Mouse (Mus musculus) thymus, adult 2 months (tissue): Measurements from ENCODE around the gene St6galnac5. TPM values are rescaled to one million over a fixed set of nuclear protein-coding genes. Genes with fewer than 3 reads are reported as not detected.

Source experiments
- DNase-seq: peaks from one replicate; pipeline ENCODE4 v3.0.0; 2021
- H3K27ac ChIP-seq: fragments of 200-500 bp; 2 replicates; pipeline ENCODE4 v1.5.1; 2012; ENCODE audit warnings: low read length, control low read depth; ENCODE audit not compliant: control insufficient read depth, insufficient read depth
- H3K27me3 ChIP-seq: fragments of 200-500 bp; 2 replicates; pipeline ENCODE4 v1.6.1; 2012; ENCODE audit warnings: mild to moderate bottlenecking, low read length, moderate library complexity, mixed read lengths; ENCODE audit not compliant: control insufficient read depth, insufficient read depth
- H3K36me3 ChIP-seq: fragments of 200-500 bp; 2 replicates; pipeline ENCODE4 v1.6.1; 2012; ENCODE audit warnings: mild to moderate bottlenecking, low read length, moderate library complexity; ENCODE audit not compliant: control insufficient read depth, insufficient read depth
- H3K4me1 ChIP-seq: fragments of 200-500 bp; replicated peaks from 2 replicates; pipeline ENCODE4 v1.6.1; 2012; ENCODE audit warnings: low read length; ENCODE audit not compliant: control insufficient read depth, insufficient read depth
- H3K4me3 ChIP-seq: fragments of 200-500 bp; 2 replicates; pipeline ENCODE4 v1.5.1; 2012; ENCODE audit warnings: mild to moderate bottlenecking, low read length, control low read depth, moderate library complexity; ENCODE audit not compliant: control insufficient read depth, insufficient read depth
- CTCF ChIP-seq: fragments of 200-500 bp; IDR thresholded peaks from 2 replicates; pipeline ENCODE4 v1.5.1; 2012; ENCODE audit warnings: mild to moderate bottlenecking, control low read depth, low read length, moderate library complexity, borderline replicate concordance; ENCODE audit not compliant: control insufficient read depth, poor library complexity, insufficient read depth; ENCODE audit errors: extremely low read depth
- POLR2A ChIP-seq: fragments of 200-500 bp; IDR thresholded peaks from 2 replicates; pipeline ENCODE4 v1.6.1; 2012; ENCODE audit warnings: mild to moderate bottlenecking, low read length, control low read depth, moderate library complexity; ENCODE audit not compliant: control insufficient read depth, poor library complexity, insufficient read depth; ENCODE audit errors: extremely low read depth
- WGBS: fragments of 180-500 bp; shearing (Covaris S2); methylation state at CpG from one replicate; pipeline ENCODE4 v1.1.7; 2018; 5-methylcytosine and 5-hydroxymethylcytosine counted together
- polyA plus RNA-seq: library from polyadenylated mRNA; depleted of rRNA; stranded (reverse); fragments of >200 nt; gene quantifications from 2 replicates; pipeline ENCODE4 v1.2.3, GENCODE M21; 2012

St6galnac5 gene
- polyA plus RNA-seq, 1 experiment, result 0.19 TPM

- 81% methylated on average over 5 of the region's 5 CpGs for WGBS
- DNase-seq, result no peak
Measured at GRCm38 (mm10) chr3:152998106-152998505, 16.1 kb upstream of the St6galnac5 start.

GRCm38 (mm10) chr3:152993608-152994007 is 11.6 kb upstream of the St6galnac5 start:
- 85% methylated on average over 5 of the region's 5 CpGs for WGBS
- H3K27me3 ChIP-seq, result no peaks in the 10 kb centered on the region
- TF ChIP-seq CTCF (no peak), POLR2A (no peak)
- no peaks in the 10 kb centered on the region for H3K4me1 ChIP-seq
- no peak for DNase-seq
- H3K27ac ChIP-seq, result no peak overlapping the region
- H3K4me3 ChIP-seq, result no peak overlapping the region
- no peaks in the 10 kb centered on the region for H3K36me3 ChIP-seq

More at GRCm38 (mm10) chr3:152998106-152998505, 16.1 kb upstream of the St6galnac5 start:
- TF ChIP-seq CTCF (no peak), POLR2A (no peak)
- Histone ChIP-seq H3K4me1 (no peaks in the 10 kb centered on the region), H3K27me3 (no peaks in the 10 kb centered on the region), H3K36me3 (no peaks in the 10 kb centered on the region), H3K4me3 (no peak overlapping the region), H3K27ac (no peak overlapping the region)

- TF ChIP-seq POLR2A (no peak), CTCF (no peak)
- Histone ChIP-seq H3K4me3 (no peak overlapping the region), H3K4me1 (no peaks in the 10 kb centered on the region), H3K36me3 (no peaks in the 10 kb centered on the region), H3K27ac (no peak overlapping the region), H3K27me3 (no peaks in the 10 kb centered on the region)
- DNase-seq, result no peak
- WGBS, result 96% methylated on average over 2 of the region's 2 CpGs
Measured at GRCm38 (mm10) chr3:152990787-152991186, 8.7 kb upstream of the St6galnac5 start.

- no peak for DNase-seq
- 1% methylated on average over 47 of the region's 47 CpGs for WGBS
Measured at GRCm38 (mm10) chr3:152980978-152981974, 770 bp downstream of the St6galnac5 start.

GRCm38 (mm10) chr3:152980431-152980830 is 1.6 kb downstream of the St6galnac5 start:
- H3K27me3 ChIP-seq, result peaks cover 15% of the 10 kb centered on the region; the same call in 1 of the 2 replicates
- no peak overlapping the region for H3K27ac ChIP-seq
- no peak for TF ChIP-seq CTCF
- no peak for TF ChIP-seq POLR2A
- no peaks in the 10 kb centered on the region for H3K36me3 ChIP-seq
- peaks cover 12% of the 10 kb centered on the region for H3K4me1 ChIP-seq
- H3K4me3 ChIP-seq, result no peak overlapping the region
- WGBS, result 36% methylated on average over 6 of the region's 6 CpGs
- DNase-seq, result no peak

More at GRCm38 (mm10) chr3:152980978-152981974, 770 bp downstream of the St6galnac5 start:
- TF ChIP-seq CTCF, result no peak
- TF ChIP-seq POLR2A, result no peak
- Histone ChIP-seq H3K4me1 (peaks cover 12% of the 10 kb centered on the region), H3K36me3 (no peaks in the 10 kb centered on the region), H3K4me3 (peak overlapping the region; percentile 18), H3K27ac (no peak overlapping the region), H3K27me3 (peaks cover 15% of the 10 kb centered on the region; the same call in 1 of the 2 replicates)

GRCm38 (mm10) chr3:152979481-152980092 is 2.5 kb downstream of the St6galnac5 start:
- Histone ChIP-seq H3K27me3 (peaks cover 15% of the 10 kb centered on the region; the same call in 1 of the 2 replicates), H3K36me3 (no peaks in the 10 kb centered on the region), H3K4me1 (peaks cover 12% of the 10 kb centered on the region), H3K4me3 (no peak overlapping the region), H3K27ac (no peak overlapping the region; the same call in 1 of the 2 replicates)
- TF ChIP-seq POLR2A (no peak), CTCF (no peak)
- 28% methylated on average over 11 of the region's 11 CpGs for WGBS
- no peak for DNase-seq
